Comparison of ENCODE assay signal across 46 mouse cellular contexts in the genomic region with DNA sequence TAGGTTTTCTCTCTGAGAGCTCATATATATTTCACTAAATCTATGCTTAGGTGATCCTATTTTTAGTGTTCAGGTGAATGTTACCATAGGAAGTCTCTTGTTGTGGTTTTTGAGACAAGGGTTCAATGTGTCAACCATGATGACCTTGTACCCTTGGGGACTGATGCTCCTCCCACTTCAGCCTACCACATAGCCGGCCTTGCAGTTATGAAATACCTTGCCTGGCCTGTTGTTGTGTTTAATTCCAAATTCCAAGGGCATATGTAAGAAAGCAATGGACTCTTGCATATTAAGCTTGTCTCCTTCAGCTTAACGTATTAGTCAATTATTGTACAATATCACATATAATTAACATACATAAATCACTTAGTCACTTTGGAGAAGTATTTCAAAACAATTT. TPM values are rescaled to one million over a fixed set of nuclear protein-coding genes. Genes with fewer than 3 reads are reported as not detected.
"Had no signal": no experiment of that assay in that cellular context is flagged by ENCODE, and none has a peak within 500 bp of the region (broad histone marks: within the 10 kb centered on the region; RNA-seq: fewer than 3 reads in every experiment).

No protein-coding gene starts in this region.

- H3K9me3 ChIP-seq: limb, embryonic 10.5 days; limb, embryonic 12.5 days; limb, embryonic 13.5 days; limb, embryonic 15.5 days; liver, embryonic 12.5 days; liver, embryonic 15.5 days; lung, embryonic 15.5 days; megakaryocyte, embryonic 14.5 days; midbrain, embryonic 10.5 days; midbrain, embryonic 12.5 days; midbrain, embryonic 13.5 days; midbrain, embryonic 15.5 days; neural tube, embryonic 12.5 days had no signal

- H3K36me3 ChIP-seq: limb, embryonic 10.5 days; limb, embryonic 12.5 days; limb, embryonic 13.5 days; limb, embryonic 15.5 days; liver, embryonic 12.5 days; liver, embryonic 13.5 days; liver, embryonic 15.5 days; lung, embryonic 15.5 days; midbrain, embryonic 10.5 days; midbrain, embryonic 12.5 days; midbrain, embryonic 13.5 days; midbrain, embryonic 15.5 days; neural tube, embryonic 12.5 days had no signal

- H3K4me1 ChIP-seq: limb, embryonic 10.5 days; limb, embryonic 12.5 days; limb, embryonic 13.5 days; limb, embryonic 15.5 days; liver, embryonic 12.5 days; liver, embryonic 13.5 days; liver, embryonic 15.5 days; lung, embryonic 15.5 days; megakaryocyte, embryonic 14.5 days; midbrain, embryonic 10.5 days; midbrain, embryonic 12.5 days; midbrain, embryonic 13.5 days; midbrain, embryonic 15.5 days; neural tube, embryonic 12.5 days had no signal

- H3K27ac ChIP-seq: limb, embryonic 10.5 days; limb, embryonic 12.5 days; limb, embryonic 13.5 days; limb, embryonic 15.5 days; liver, embryonic 12.5 days; liver, embryonic 13.5 days; liver, embryonic 14.5 days; liver, embryonic 15.5 days; lung, embryonic 15.5 days; macrophage; midbrain, embryonic 10.5 days; midbrain, embryonic 12.5 days; midbrain, embryonic 13.5 days; midbrain, embryonic 15.5 days; neural tube, embryonic 12.5 days had no signal

- H3K9ac ChIP-seq: limb, embryonic 12.5 days; limb, embryonic 13.5 days; limb, embryonic 15.5 days; liver, embryonic 12.5 days; liver, embryonic 13.5 days; liver, embryonic 14.5 days; liver, embryonic 15.5 days; lung, embryonic 14.5 days; lung, embryonic 15.5 days; midbrain, embryonic 12.5 days; midbrain, embryonic 13.5 days; midbrain, embryonic 15.5 days; neural tube, embryonic 12.5 days had no signal

- DNase-seq: left cerebral cortex, postnatal 4 days; liver, embryonic 13.5 days; lung, adult 18-20 months; lung, adult 2 months; lung, embryonic 14.5 days; lung, postnatal 10 days; lung, postnatal 14 days; lung, postnatal 36 days; lung, postnatal 4 days; midbrain, embryonic 14.5 days had no signal

- ATAC-seq: liver, embryonic 12.5 days; lung, postnatal 0 days; midbrain, embryonic 13.5 days; midbrain, embryonic 15.5 days; midbrain, embryonic 16.5 days had no signal

- H3K4me2 ChIP-seq: limb, embryonic 12.5 days; limb, embryonic 13.5 days; limb, embryonic 15.5 days; liver, embryonic 12.5 days; liver, embryonic 13.5 days; liver, embryonic 15.5 days; lung, embryonic 14.5 days; lung, embryonic 15.5 days; midbrain, embryonic 11.5 days; midbrain, embryonic 12.5 days; midbrain, embryonic 13.5 days; midbrain, embryonic 15.5 days; neural tube, embryonic 12.5 days had no signal

- H3K4me3 ChIP-seq: left cerebral cortex, adult 2 months; limb, embryonic 10.5 days; limb, embryonic 12.5 days; limb, embryonic 13.5 days; limb, embryonic 15.5 days; liver, embryonic 12.5 days; liver, embryonic 13.5 days; liver, embryonic 15.5 days; lung, embryonic 15.5 days; megakaryocyte, embryonic 14.5 days; midbrain, embryonic 10.5 days; midbrain, embryonic 12.5 days; midbrain, embryonic 13.5 days; midbrain, embryonic 15.5 days; myocyte; neural tube, embryonic 12.5 days had no signal

- H3K27me3 ChIP-seq: limb, embryonic 12.5 days; limb, embryonic 13.5 days; limb, embryonic 15.5 days; liver, embryonic 12.5 days; liver, embryonic 13.5 days; liver, embryonic 15.5 days; lung, embryonic 15.5 days; megakaryocyte, embryonic 14.5 days; midbrain, embryonic 12.5 days; midbrain, embryonic 13.5 days; midbrain, embryonic 15.5 days; neural tube, embryonic 12.5 days had no signal

RNA-seq across cellular contexts. Expression of gene Olfr519, which starts 9.7 kb away (rescaled TPM):
- total RNA-seq: left cerebral cortex, adult 18-20 months; left cerebral cortex, adult 2 months; left cerebral cortex, adult 8-10 months; left cerebral cortex, postnatal 10 days; left cerebral cortex, postnatal 14 days; left cerebral cortex, postnatal 25 days; left cerebral cortex, postnatal 36 days; left cerebral cortex, postnatal 4 days; megakaryocyte progenitor cell, adult 5-6 weeks; megakaryocyte, adult 5-6 weeks; megakaryocyte-erythroid progenitor cell, adult 5-6 weeks; midbrain, postnatal 0 days; monocyte, adult 5-6 weeks had no signal
- polyA plus RNA-seq: limb, embryonic 10.5 days; limb, embryonic 11.5 days; limb, embryonic 12.5 days; limb, embryonic 13.5 days; limb, embryonic 14.5 days; limb, embryonic 15.5 days; liver, embryonic 12.5 days; liver, embryonic 13.5 days; liver, embryonic 14.5 days; liver, embryonic 15.5 days; liver, embryonic 16.5 days; lung, adult 2 months; lung, embryonic 14.5 days; lung, embryonic 15.5 days; lung, embryonic 16.5 days; lung, postnatal 0 days; macrophage; midbrain, embryonic 10.5 days; midbrain, embryonic 11.5 days; midbrain, embryonic 12.5 days; midbrain, embryonic 13.5 days; midbrain, embryonic 14.5 days; midbrain, embryonic 15.5 days; midbrain, embryonic 16.5 days; midbrain, postnatal 0 days; myocyte; neural tube, embryonic 11.5 days; neural tube, embryonic 12.5 days had no signal

RNA-seq across cellular contexts. Expression of gene Olfr518, which starts 19.2 kb away (rescaled TPM):
- total RNA-seq: left cerebral cortex, adult 18-20 months; left cerebral cortex, adult 2 months; left cerebral cortex, adult 8-10 months; left cerebral cortex, postnatal 10 days; left cerebral cortex, postnatal 14 days; left cerebral cortex, postnatal 25 days; left cerebral cortex, postnatal 36 days; left cerebral cortex, postnatal 4 days; megakaryocyte progenitor cell, adult 5-6 weeks; megakaryocyte, adult 5-6 weeks; megakaryocyte-erythroid progenitor cell, adult 5-6 weeks; midbrain, postnatal 0 days; monocyte, adult 5-6 weeks had no signal
- polyA plus RNA-seq: limb, embryonic 10.5 days; limb, embryonic 11.5 days; limb, embryonic 12.5 days; limb, embryonic 13.5 days; limb, embryonic 14.5 days; limb, embryonic 15.5 days; liver, embryonic 12.5 days; liver, embryonic 13.5 days; liver, embryonic 14.5 days; liver, embryonic 15.5 days; liver, embryonic 16.5 days; lung, adult 2 months; lung, embryonic 14.5 days; lung, embryonic 15.5 days; lung, embryonic 16.5 days; lung, postnatal 0 days; macrophage; midbrain, embryonic 10.5 days; midbrain, embryonic 11.5 days; midbrain, embryonic 12.5 days; midbrain, embryonic 13.5 days; midbrain, embryonic 14.5 days; midbrain, embryonic 15.5 days; midbrain, embryonic 16.5 days; midbrain, postnatal 0 days; myocyte; neural tube, embryonic 11.5 days; neural tube, embryonic 12.5 days had no signal

RNA-seq across cellular contexts. Expression of gene Nlrp10, which starts 26.0 kb away (rescaled TPM):
- polyA plus RNA-seq: midbrain, embryonic 10.5 days; midbrain, embryonic 11.5 days; midbrain, embryonic 13.5 days; midbrain, embryonic 14.5 days; midbrain, embryonic 15.5 days; midbrain, embryonic 16.5 days; midbrain, postnatal 0 days; neural tube, embryonic 11.5 days; neural tube, embryonic 12.5 days had no signal

RNA-seq across cellular contexts. Expression of gene Olfr517, which starts 31.8 kb away (rescaled TPM):
- total RNA-seq: left cerebral cortex, adult 18-20 months; left cerebral cortex, adult 2 months; left cerebral cortex, adult 8-10 months; left cerebral cortex, postnatal 10 days; left cerebral cortex, postnatal 14 days; left cerebral cortex, postnatal 25 days; left cerebral cortex, postnatal 36 days; left cerebral cortex, postnatal 4 days; megakaryocyte progenitor cell, adult 5-6 weeks; megakaryocyte, adult 5-6 weeks; megakaryocyte-erythroid progenitor cell, adult 5-6 weeks; midbrain, postnatal 0 days; monocyte, adult 5-6 weeks had no signal
- polyA plus RNA-seq: limb, embryonic 10.5 days; limb, embryonic 11.5 days; limb, embryonic 12.5 days; limb, embryonic 13.5 days; limb, embryonic 14.5 days; limb, embryonic 15.5 days; liver, embryonic 12.5 days; liver, embryonic 13.5 days; liver, embryonic 14.5 days; liver, embryonic 15.5 days; liver, embryonic 16.5 days; lung, adult 2 months; lung, embryonic 14.5 days; lung, embryonic 15.5 days; lung, embryonic 16.5 days; lung, postnatal 0 days; macrophage; midbrain, embryonic 10.5 days; midbrain, embryonic 11.5 days; midbrain, embryonic 12.5 days; midbrain, embryonic 13.5 days; midbrain, embryonic 14.5 days; midbrain, embryonic 15.5 days; midbrain, embryonic 16.5 days; midbrain, postnatal 0 days; myocyte; neural tube, embryonic 11.5 days; neural tube, embryonic 12.5 days had no signal
